ENCODE assay signal across 7 mouse cellular contexts in genomic region chr14:17632887-17633522, GRCm38 (mm10). TPM values are rescaled to one million over a fixed set of nuclear protein-coding genes. Genes with fewer than 3 reads are reported as not detected.
A peak's percentile ranks its signal among the peaks of the same experiment; 100 is the strongest.
DNase-seq lines count a peak whose midpoint lies in the region; ATAC-seq lines count a peak whose summit lies in the region.

No protein-coding gene starts in this region.

- no peak overlapping the region for H3K27ac ChIP-seq in intestine, embryonic 14.5 days (ENCODE audit: low read depth)
- no peak overlapping the region for H3K27ac ChIP-seq in limb, embryonic 13.5 days
- H3K27ac ChIP-seq in midbrain, embryonic 14.5 days (replicated peaks; ENCODE audit: low read depth, low read length): no peak overlapping the region

- no peaks in the 10 kb centered on the region for H3K9me3 ChIP-seq in intestine, embryonic 14.5 days (ENCODE audit: control insufficient read depth, low read length)
- H3K9me3 ChIP-seq in limb, embryonic 13.5 days: no peaks in the 10 kb centered on the region
- no peaks in the 10 kb centered on the region for H3K9me3 ChIP-seq in midbrain, embryonic 14.5 days (ENCODE audit: control insufficient read depth, low read length)

- no peaks in the 10 kb centered on the region for H3K4me1 ChIP-seq in intestine, embryonic 14.5 days (replicated peaks; ENCODE audit: control insufficient read depth, insufficient read depth, low read length)
- peaks cover 6% of the 10 kb centered on the region; the same call in 1 of the 2 replicates for H3K4me1 ChIP-seq in limb, embryonic 13.5 days
- H3K4me1 ChIP-seq in midbrain, embryonic 14.5 days (ENCODE audit: control insufficient read depth, insufficient read depth, low read length): no peaks in the 10 kb centered on the region

- peak; percentile 94 for ATAC-seq in granulocyte monocyte progenitor cell, adult 5-6 weeks (replicated peaks; ENCODE audit: poor library complexity, severe bottlenecking)
- no peak for ATAC-seq in intestine, embryonic 14.5 days (replicated peaks; ENCODE audit: low FRiP score, low TSS enrichment, low read depth)
- ATAC-seq in limb, embryonic 13.5 days (ENCODE audit: low FRiP score, low read depth): peak; percentile 66
- peak; percentile 51; the same call in 1 of the 2 replicates for ATAC-seq in midbrain, embryonic 14.5 days (ENCODE audit: low FRiP score, low TSS enrichment)

- peak overlapping the region; percentile 32 for H3K4me2 ChIP-seq in intestine, embryonic 14.5 days (ENCODE audit: low read length)
- H3K4me2 ChIP-seq in limb, embryonic 13.5 days (replicated peaks): peak overlapping the region; percentile 57
- 0 out of 2 replicates have a peak overlapping the region, but pooled peaks have one; percentile 15 for H3K4me2 ChIP-seq in midbrain, embryonic 14.5 days (ENCODE audit: low read length)

- no peak overlapping the region for H3K4me3 ChIP-seq in intestine, embryonic 14.5 days (ENCODE audit: low read depth, low read length)
- H3K4me3 ChIP-seq in limb, embryonic 13.5 days: peak overlapping the region; percentile 17
- no peak overlapping the region for H3K4me3 ChIP-seq in midbrain, embryonic 14.5 days (replicated peaks; ENCODE audit: low read depth, low read length)

- H3K36me3 ChIP-seq in intestine, embryonic 14.5 days (ENCODE audit: control insufficient read depth, insufficient read depth, low read length): no peaks in the 10 kb centered on the region
- no peaks in the 10 kb centered on the region for H3K36me3 ChIP-seq in limb, embryonic 13.5 days
- H3K36me3 ChIP-seq in midbrain, embryonic 14.5 days (ENCODE audit: control insufficient read depth, insufficient read depth, low read length): no peaks in the 10 kb centered on the region

- DNase-seq in adrenal gland, postnatal 14 days: peak; percentile 89
- DNase-seq in embryo, embryonic 10 days (ENCODE audit: low spot score): peak; percentile 34
- DNase-seq in intestine, embryonic 14.5 days (ENCODE audit: low spot score): no peak
- no peak for DNase-seq in midbrain, embryonic 14.5 days
- DNase-seq in thymus, postnatal 10 days (ENCODE audit: low spot score in 2 of 2): peak; percentile 5 to 17

- no peaks in the 10 kb centered on the region for H3K27me3 ChIP-seq in intestine, embryonic 14.5 days (replicated peaks; ENCODE audit: control insufficient read depth, insufficient read depth, low read length)
- no peaks in the 10 kb centered on the region for H3K27me3 ChIP-seq in limb, embryonic 13.5 days
- H3K27me3 ChIP-seq in midbrain, embryonic 14.5 days (ENCODE audit: control insufficient read depth, insufficient read depth, low read length): no peaks in the 10 kb centered on the region

- H3K9ac ChIP-seq in intestine, embryonic 14.5 days (ENCODE audit: low read length): no peak overlapping the region
- no peak overlapping the region for H3K9ac ChIP-seq in limb, embryonic 13.5 days
- H3K9ac ChIP-seq in midbrain, embryonic 14.5 days (replicated peaks; ENCODE audit: low read length): no peak overlapping the region

- 7% methylated on average over 19 of the region's 19 CpGs for WGBS in intestine, embryonic 14.5 days
- 5% methylated on average over 19 of the region's 19 CpGs for WGBS in limb, embryonic 13.5 days
- WGBS in midbrain, embryonic 14.5 days: 11% methylated on average over 19 of the region's 19 CpGs

RNA-seq across cellular contexts. Expression of gene Thrb, which starts 27.1 kb away (rescaled TPM):
- total RNA-seq in adrenal gland, postnatal 14 days (2021): 44.3 and 56.0 TPM in 2 replicates
- 0.17 and 0.49 TPM in 2 replicates for total RNA-seq in granulocyte monocyte progenitor cell, adult 5-6 weeks (2014; fragmentation: Nextera tagmentation)
- 1.4 and 1.5 TPM in 2 replicates for total RNA-seq in granulocyte monocyte progenitor cell, adult 5-6 weeks (2017)
- polyA plus RNA-seq in intestine, embryonic 14.5 days (2014; fragmentation: Nextera tagmentation; extraction: Ambion mirVana): 2.0 and 2.2 TPM in 2 replicates
- 1.2 and 1.3 TPM in 2 replicates for polyA plus RNA-seq in limb, embryonic 13.5 days (2015; fragmentation: Nextera tagmentation; extraction: Ambion mirVana)
- 0.96 and 1.8 TPM in 2 replicates for polyA plus RNA-seq in midbrain, embryonic 14.5 days (2014; fragmentation: Nextera tagmentation; extraction: Ambion mirVana)

Comparison
In these comparisons a context has a peak if more than half of its experiments do, and no peak if none do; other contexts are left out.
1. DNase-seq: peak in adrenal gland, postnatal 14 days (single experiment), embryo, embryonic 10 days (single experiment) and thymus, postnatal 10 days (2 of 2); none in intestine, embryonic 14.5 days (single experiment) and midbrain, embryonic 14.5 days (single experiment).
2. Peak in every context shown above with its lines, with median percentiles within 50 percentile points of each other: H3K4me2 ChIP-seq.